Mouse (Mus musculus) ES-E14 (cell line): ENCODE measurements at regions not wholly inside any gene's neighbourhood (a gene's known extent, or its start where the extent isn't known, plus 50 kb on each side); places are given as distances from the start of the nearest gene placed in this dataset.

Source experiments
- CHD2 ChIP-seq: IDR thresholded peaks from 2 replicates; pipeline ENCODE4 v1.6.1; 2014; ENCODE audit warnings: mild to moderate bottlenecking, low read depth, low read length, inconsistent platforms
- HCFC1 ChIP-seq: IDR thresholded peaks from 2 replicates; pipeline ENCODE4 v1.6.1; 2012; ENCODE audit warnings: low read length, inconsistent platforms, borderline replicate concordance; ENCODE audit not compliant: insufficient read depth
- MAFK ChIP-seq: IDR thresholded peaks from 2 replicates; pipeline ENCODE4 v1.6.1; 2014; ENCODE audit warnings: mild to moderate bottlenecking, low read depth, low read length, inconsistent platforms; ENCODE audit not compliant: insufficient read depth

DNA sequence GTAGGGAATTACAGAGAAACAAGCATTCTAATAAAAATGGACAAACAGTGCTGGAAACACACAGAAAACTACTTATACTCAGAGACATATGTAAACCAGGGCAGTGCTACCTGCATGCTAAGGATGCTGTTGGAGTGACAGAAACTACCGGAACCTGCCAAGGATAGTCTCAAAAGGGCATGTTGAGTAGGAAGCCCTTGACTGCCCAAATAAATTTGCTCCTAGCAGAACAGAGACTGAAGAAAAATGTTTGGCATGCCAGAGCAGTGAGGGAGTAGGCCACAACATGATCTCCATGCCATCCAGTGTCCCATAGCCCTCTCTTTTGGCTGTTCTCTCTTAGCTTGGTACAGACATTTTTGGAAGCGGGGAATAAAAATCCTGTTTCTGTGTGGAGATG, 532.7 kb downstream of the Olfm4 start:
- TF ChIP-seq HCFC1 (no peak), CHD2 (no peak), MAFK (no peak)
